ENCODE assay signal across 8 mouse cellular contexts in genomic region chr7:19815296-19816223, GRCm38 (mm10). TPM values are rescaled to one million over a fixed set of nuclear protein-coding genes. Genes with fewer than 3 reads are reported as not detected.
DNase-seq lines count a peak whose midpoint lies in the region; ATAC-seq and TF ChIP-seq lines count a peak whose summit lies in the region.

No protein-coding gene starts in this region.

- WGBS in cerebellum, adult 2 months: 28% methylated on average over 17 of the region's 17 CpGs
- WGBS in thymus, adult 2 months: 47% methylated on average over 17 of the region's 17 CpGs
- 31% methylated on average over 17 of the region's 17 CpGs for WGBS in limb, embryonic 15.5 days
- WGBS in stomach, embryonic 16.5 days: 32% methylated on average over 17 of the region's 17 CpGs

- no peak for ATAC-seq in limb, embryonic 15.5 days (ENCODE audit: insufficient number of reproducible peaks, low FRiP score, low TSS enrichment, low read depth)
- ATAC-seq in stomach, embryonic 16.5 days (ENCODE audit: insufficient read depth, low FRiP score): peak; percentile 5; the same call in 1 of the 2 replicates

- H3K9me3 ChIP-seq in limb, embryonic 15.5 days: no peaks in the 10 kb centered on the region
- no peaks in the 10 kb centered on the region for H3K9me3 ChIP-seq in stomach, embryonic 16.5 days (replicated peaks; ENCODE audit: control insufficient read depth, low read length)

- H3K4me2 ChIP-seq in limb, embryonic 15.5 days: peak overlapping the region; percentile 69
- H3K4me2 ChIP-seq in stomach, embryonic 16.5 days (ENCODE audit: low read depth, low read length): peak overlapping the region; percentile 72

- H3K9ac ChIP-seq in limb, embryonic 15.5 days: peak overlapping the region; percentile 23; the same call in 1 of the 2 replicates
- peak overlapping the region; percentile 70 for H3K9ac ChIP-seq in stomach, embryonic 16.5 days (ENCODE audit: low read length)

- TF ChIP-seq POLR2A in cerebellum, adult 2 months (IDR thresholded peaks at IDR 0.05; ENCODE audit: borderline replicate concordance, insufficient read depth, low read length): no peak
- no peak for TF ChIP-seq POLR2A in thymus, adult 2 months (IDR thresholded peaks at IDR 0.05; ENCODE audit: control insufficient read depth, extremely low read depth, insufficient read depth, low read length, poor library complexity)

- no peak for TF ChIP-seq CTCF in cerebellum, adult 2 months (IDR thresholded peaks at IDR 0.05; ENCODE audit: borderline replicate concordance, insufficient read depth, low read depth, low read length)
- TF ChIP-seq CTCF in thymus, adult 2 months (IDR thresholded peaks at IDR 0.05; ENCODE audit: borderline replicate concordance, control insufficient read depth, extremely low read depth, insufficient read depth, low read length, poor library complexity): no peak

- no peak for DNase-seq in cerebellum, adult 2 months
- no peak for DNase-seq in cerebellum, adult 9-11 months
- DNase-seq in thymus, adult 2 months: no peak
- no peak for DNase-seq in thymus, postnatal 10 days (ENCODE audit: low spot score in 2 of 2)
- DNase-seq in cerebellum, postnatal 10 days: no peak
- no peak for DNase-seq in urinary bladder, postnatal 4 days (ENCODE audit: low spot score in 2 of 2)

- H3K27ac ChIP-seq in cerebellum, adult 2 months (ENCODE audit: insufficient read depth, low read length): no peak overlapping the region
- peak overlapping the region; percentile 51; the same call in 1 of the 2 replicates for H3K27ac ChIP-seq in thymus, adult 2 months (ENCODE audit: control insufficient read depth, insufficient read depth, low read length)
- H3K27ac ChIP-seq in limb, embryonic 15.5 days: peak overlapping the region; percentile 74
- H3K27ac ChIP-seq in stomach, embryonic 16.5 days (ENCODE audit: low read length): peak overlapping the region; percentile 94

- no peaks in the 10 kb centered on the region; the same call in 1 of the 2 replicates for H3K27me3 ChIP-seq in cerebellum, adult 2 months (ENCODE audit: control insufficient read depth, insufficient read depth, low read length)
- H3K27me3 ChIP-seq in thymus, adult 2 months (ENCODE audit: control insufficient read depth, insufficient read depth, low read length): no peaks in the 10 kb centered on the region
- H3K27me3 ChIP-seq in limb, embryonic 15.5 days: peaks cover 30% of the 10 kb centered on the region
- peaks cover 6% of the 10 kb centered on the region; the same call in 1 of the 2 replicates for H3K27me3 ChIP-seq in stomach, embryonic 16.5 days (ENCODE audit: control insufficient read depth, insufficient read depth, low read length)

- peak overlapping the region; percentile 47 for H3K4me3 ChIP-seq in cerebellum, adult 2 months (replicated peaks; ENCODE audit: insufficient read depth, low read depth, low read length)
- peak overlapping the region; percentile 42 for H3K4me3 ChIP-seq in thymus, adult 2 months (ENCODE audit: control insufficient read depth, insufficient read depth, low read length)
- H3K4me3 ChIP-seq in limb, embryonic 15.5 days: peak overlapping the region; percentile 42
- peak overlapping the region; percentile 50 for H3K4me3 ChIP-seq in stomach, embryonic 16.5 days (replicated peaks; ENCODE audit: low read length)

- H3K36me3 ChIP-seq in thymus, adult 2 months (ENCODE audit: control insufficient read depth, insufficient read depth, low read length): no peaks in the 10 kb centered on the region
- no peaks in the 10 kb centered on the region for H3K36me3 ChIP-seq in limb, embryonic 15.5 days
- 0 out of 2 replicates have a peak, but pooled peaks cover 6% of the 10 kb centered on the region for H3K36me3 ChIP-seq in stomach, embryonic 16.5 days (ENCODE audit: control insufficient read depth, insufficient read depth, low read length)

- no peaks in the 10 kb centered on the region for H3K4me1 ChIP-seq in cerebellum, adult 2 months (ENCODE audit: control insufficient read depth, insufficient read depth, low read length)
- H3K4me1 ChIP-seq in thymus, adult 2 months (replicated peaks; ENCODE audit: control insufficient read depth, insufficient read depth, low read length): peaks cover 34% of the 10 kb centered on the region
- peaks cover 40% of the 10 kb centered on the region for H3K4me1 ChIP-seq in limb, embryonic 15.5 days
- peaks cover 37% of the 10 kb centered on the region for H3K4me1 ChIP-seq in stomach, embryonic 16.5 days (ENCODE audit: control insufficient read depth, insufficient read depth, low read length)

RNA-seq across cellular contexts. Expression of gene Bcl3, which starts 7.0 kb away (rescaled TPM):
- polyA plus RNA-seq in cerebellum, adult 2 months (2012; rRNA removed): 0.80 and 0.84 TPM in 2 replicates
- polyA plus RNA-seq in thymus, adult 2 months (2012; rRNA removed): 54.4 and 67.2 TPM in 2 replicates
- 3.9 and 4.4 TPM in 2 replicates for polyA plus RNA-seq in limb, embryonic 15.5 days (2015; fragmentation: Nextera tagmentation; extraction: Ambion mirVana)
- 9.2 TPM in 2 replicates for polyA plus RNA-seq in stomach, embryonic 16.5 days (2015; fragmentation: Nextera tagmentation; extraction: Ambion mirVana)

RNA-seq across cellular contexts. Expression of gene Cblc, which starts 19.0 kb away (rescaled TPM):
- polyA plus RNA-seq in cerebellum, adult 2 months (2012; rRNA removed): not detected in 2 replicates
- polyA plus RNA-seq in thymus, adult 2 months (2012; rRNA removed): 2.4 and 2.8 TPM in 2 replicates
- 14.6 and 15.2 TPM in 2 replicates for polyA plus RNA-seq in limb, embryonic 15.5 days (2015; fragmentation: Nextera tagmentation; extraction: Ambion mirVana)
- polyA plus RNA-seq in stomach, embryonic 16.5 days (2015; fragmentation: Nextera tagmentation; extraction: Ambion mirVana): 31.2 and 32.9 TPM in 2 replicates

RNA-seq across cellular contexts. Expression of gene Gm19345, which starts 36.2 kb away (rescaled TPM):
- polyA plus RNA-seq in cerebellum, adult 2 months (2012; rRNA removed): 6.9 and 8.2 TPM in 2 replicates
- polyA plus RNA-seq in thymus, adult 2 months (2012; rRNA removed): 0.36 and 0.57 TPM in 2 replicates
- polyA plus RNA-seq in limb, embryonic 15.5 days (2015; fragmentation: Nextera tagmentation; extraction: Ambion mirVana): not detected in 2 replicates
- polyA plus RNA-seq in stomach, embryonic 16.5 days (2015; fragmentation: Nextera tagmentation; extraction: Ambion mirVana): 0.31 and 0.36 TPM in 2 replicates

RNA-seq across cellular contexts. Expression of gene Bcam, which starts 44.7 kb away (rescaled TPM):
- polyA plus RNA-seq in cerebellum, adult 2 months (2012; rRNA removed): 24.7 and 25.3 TPM in 2 replicates
- polyA plus RNA-seq in thymus, adult 2 months (2012; rRNA removed): 36.4 and 55.5 TPM in 2 replicates
- 120 and 150 TPM in 2 replicates for polyA plus RNA-seq in limb, embryonic 15.5 days (2015; fragmentation: Nextera tagmentation; extraction: Ambion mirVana)
- polyA plus RNA-seq in stomach, embryonic 16.5 days (2015; fragmentation: Nextera tagmentation; extraction: Ambion mirVana): 118 and 122 TPM in 2 replicates

RNA-seq across cellular contexts. Expression of gene Ceacam16, which starts 45.5 kb away (rescaled TPM):
- 0.21 and 0.74 TPM in 2 replicates for polyA plus RNA-seq in cerebellum, adult 2 months (2012; rRNA removed)
- 3.3 and 3.9 TPM in 2 replicates for polyA plus RNA-seq in thymus, adult 2 months (2012; rRNA removed)
- not detected in 2 replicates for polyA plus RNA-seq in limb, embryonic 15.5 days (2015; fragmentation: Nextera tagmentation; extraction: Ambion mirVana)
- not detected in 2 replicates for polyA plus RNA-seq in stomach, embryonic 16.5 days (2015; fragmentation: Nextera tagmentation; extraction: Ambion mirVana)
